Mouse (Mus musculus) limb, embryonic 14.5 days (tissue): ENCODE data around the gene Gopc. TPM values are rescaled to one million over a fixed set of nuclear protein-coding genes. Genes with fewer than 3 reads are reported as not detected.

ENCODE experiments used
- ATAC-seq: fragments of 200-750 bp; cut with Nextera tagmentation; 2 replicates; pipeline ENCODE4 v1.8.0; 2017; ENCODE audit warnings: low read depth, moderate number of reproducible peaks, moderate TSS enrichment; ENCODE audit not compliant: low FRiP score
- DNase-seq: peaks from one replicate; pipeline ENCODE4 v3.0.0-alpha.2; 2015; ENCODE audit warnings: low spot score
- H3K27ac ChIP-seq: fragments of 300-500 bp; sonication (generic); replicated peaks from 2 replicates; pipeline ENCODE4 v1.5.1; 2014; ENCODE audit warnings: low read depth, mild to moderate bottlenecking, low read length, moderate library complexity, mixed read lengths
- H3K27me3 ChIP-seq: fragments of 300-500 bp; sonication (generic); 2 replicates; pipeline ENCODE4 v1.6.1; 2014; ENCODE audit warnings: low read length, mixed read lengths; ENCODE audit not compliant: control insufficient read depth, insufficient read depth
- H3K36me3 ChIP-seq: fragments of 300-500 bp; sonication (generic); 2 replicates; pipeline ENCODE4 v1.6.1; 2014; ENCODE audit warnings: mild to moderate bottlenecking, low read length, moderate library complexity, mixed read lengths; ENCODE audit not compliant: control insufficient read depth, insufficient read depth
- H3K4me1 ChIP-seq: fragments of 300-500 bp; sonication (generic); 2 replicates; pipeline ENCODE4 v1.6.1; 2014; ENCODE audit warnings: antibody characterized with exemption, low read length, mixed read lengths; ENCODE audit not compliant: control insufficient read depth, insufficient read depth
- H3K4me2 ChIP-seq: fragments of 300-500 bp; sonication (generic); replicated peaks from 2 replicates; pipeline ENCODE4 v1.6.1; 2014; ENCODE audit warnings: low read depth, mild to moderate bottlenecking, low read length, moderate library complexity; ENCODE audit not compliant: severe bottlenecking
- H3K4me3 ChIP-seq: fragments of 300-500 bp; sonication (generic); replicated peaks from 2 replicates; pipeline ENCODE4 v1.5.1; 2014; ENCODE audit warnings: low read length
- H3K9ac ChIP-seq: fragments of 300-500 bp; sonication (generic); 2 replicates; pipeline ENCODE4 v1.6.1; 2014; ENCODE audit warnings: mild to moderate bottlenecking, low read depth, low read length, moderate library complexity; ENCODE audit not compliant: severe bottlenecking
- H3K9me3 ChIP-seq: fragments of 300-500 bp; sonication (generic); 2 replicates; pipeline ENCODE4 v1.6.1; 2016; ENCODE audit warnings: low read length; ENCODE audit not compliant: control insufficient read depth
- POLR2A ChIP-seq: fragments of 200-500 bp; IDR thresholded peaks from 2 replicates; pipeline ENCODE4 v1.8.0; 2012; ENCODE audit warnings: inconsistent platforms, mild to moderate bottlenecking, moderate library complexity, borderline replicate concordance; ENCODE audit not compliant: insufficient read depth, insufficient read length; ENCODE audit errors: extremely low read depth
- WGBS: fragments of 180-500 bp; shearing (Covaris S2); extraction: QIAGEN DNeasy Blood & Tissue Kit; methylation state at CpG from one replicate; pipeline ENCODE4 v1.1.7; 2014; 5-methylcytosine and 5-hydroxymethylcytosine counted together
- polyA plus RNA-seq, 2 experiments: library from polyadenylated mRNA; depleted of rRNA in 1 of 2; stranded (reverse) in 1 of 2; unstranded in 1 of 2; fragments of >200 nt; fragmentation: Nextera tagmentation in 1 of 2; extraction: Ambion mirVana in 1 of 2; gene quantifications; 2 replicates each; pipeline versions ENCODE4 v1.2.1 to v1.2.3; 2012 to 2014

Gene Gopc
- polyA plus RNA-seq, 2 experiments, result 17.6 to 20.2 TPM

- no peak for TF ChIP-seq POLR2A
- no peaks in the 10 kb centered on the region for H3K9me3 ChIP-seq
- H3K4me2 ChIP-seq, result no peak overlapping the region
- no peak overlapping the region for H3K4me3 ChIP-seq
- no peaks in the 10 kb centered on the region for H3K36me3 ChIP-seq
- no peaks in the 10 kb centered on the region for H3K4me1 ChIP-seq
- no peak overlapping the region for H3K27ac ChIP-seq
- no peak for ATAC-seq
- DNase-seq, result no peak
- WGBS, result 66% methylated on average over 3 of the region's 3 CpGs
- H3K9ac ChIP-seq, result no peak overlapping the region
- no peaks in the 10 kb centered on the region for H3K27me3 ChIP-seq
Measured at GRCm38 (mm10) chr10:52399722-52400121, 17.8 kb upstream of the Gopc start.

- Histone ChIP-seq H3K36me3 (no peaks in the 10 kb centered on the region), H3K4me2 (no peak overlapping the region), H3K9ac (no peak overlapping the region), H3K4me1 (no peaks in the 10 kb centered on the region), H3K9me3 (no peaks in the 10 kb centered on the region), H3K27ac (no peak overlapping the region), H3K4me3 (no peak overlapping the region), H3K27me3 (no peaks in the 10 kb centered on the region)
- WGBS, result 81% methylated on average over 2 of the region's 2 CpGs
- no peak for TF ChIP-seq POLR2A
- DNase-seq, result no peak
- no peak for ATAC-seq
Measured at GRCm38 (mm10) chr10:52398715-52399114, 16.8 kb upstream of the Gopc start.

- no peak for ATAC-seq
- Histone ChIP-seq H3K36me3 (no peaks in the 10 kb centered on the region), H3K4me2 (no peak overlapping the region), H3K9me3 (no peaks in the 10 kb centered on the region), H3K4me3 (no peak overlapping the region), H3K27ac (no peak overlapping the region), H3K9ac (no peak overlapping the region), H3K27me3 (no peaks in the 10 kb centered on the region), H3K4me1 (no peaks in the 10 kb centered on the region)
- WGBS, result 90% methylated on average over 3 of the region's 3 CpGs
- TF ChIP-seq POLR2A, result no peak
- no peak for DNase-seq
Measured at GRCm38 (mm10) chr10:52396647-52397046, 14.7 kb upstream of the Gopc start.

- H3K4me2 ChIP-seq, result no peak overlapping the region
- H3K9ac ChIP-seq, result no peak overlapping the region
- no peak for TF ChIP-seq POLR2A
- no peak overlapping the region; the same call in 1 of the 2 replicates for H3K27ac ChIP-seq
- H3K4me3 ChIP-seq, result no peak overlapping the region
- no peaks in the 10 kb centered on the region for H3K36me3 ChIP-seq
- ATAC-seq (no peak), DNase-seq (no peak)
- no peaks in the 10 kb centered on the region for H3K4me1 ChIP-seq
- H3K9me3 ChIP-seq, result no peaks in the 10 kb centered on the region
- 83% methylated on average over 2 of the region's 2 CpGs for WGBS
- no peaks in the 10 kb centered on the region for H3K27me3 ChIP-seq
Measured at GRCm38 (mm10) chr10:52391208-52391607, 9.3 kb upstream of the Gopc start.

- Histone ChIP-seq H3K4me1 (no peaks in the 10 kb centered on the region), H3K4me2 (no peak overlapping the region), H3K9ac (0 out of 2 replicates have a peak overlapping the region, but pooled peaks have one; percentile 28), H3K27ac (no peak overlapping the region), H3K36me3 (no peaks in the 10 kb centered on the region), H3K9me3 (no peaks in the 10 kb centered on the region), H3K27me3 (no peaks in the 10 kb centered on the region), H3K4me3 (no peak overlapping the region)
- 35% methylated on average over 3 of the region's 3 CpGs for WGBS
- ATAC-seq (no peak), DNase-seq (no peak)
- no peak for TF ChIP-seq POLR2A
Measured at GRCm38 (mm10) chr10:52389438-52389837, 7.5 kb upstream of the Gopc start.
